Mouse (Mus musculus) c-Kit-positive CD71-negative TER-119-negative erythroid progenitor cells, embryonic 14.5 days (primary cell): ENCODE results near the gene Adarb2.

ENCODE experiments used
- DNase-seq: peaks from one replicate; pipeline ENCODE4 v3.0.0-alpha.2; 2013; ENCODE audit warnings: low read depth

The Adarb2 gene

DNA sequence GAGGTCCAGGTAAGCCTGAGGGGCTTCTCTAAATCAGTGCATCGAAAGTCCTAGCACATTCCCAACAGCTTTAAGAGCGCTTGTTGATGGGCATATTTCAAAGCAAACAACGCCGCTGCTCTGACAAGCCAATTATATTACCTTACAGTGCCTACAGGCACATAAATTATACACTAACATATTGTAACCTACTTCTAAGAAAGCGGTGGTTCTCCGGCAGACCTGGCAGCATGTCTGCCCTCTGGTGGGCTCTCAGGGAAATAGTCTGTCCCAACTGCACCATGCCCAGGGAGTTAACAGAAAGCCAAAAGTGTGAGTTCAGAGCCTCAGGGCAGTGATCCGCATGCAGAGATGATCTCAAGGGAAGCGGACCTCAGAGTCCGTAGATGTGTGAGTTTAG is 582.5 kb downstream of the Adarb2 start:
- peak; percentile 23 for DNase-seq

DNA sequence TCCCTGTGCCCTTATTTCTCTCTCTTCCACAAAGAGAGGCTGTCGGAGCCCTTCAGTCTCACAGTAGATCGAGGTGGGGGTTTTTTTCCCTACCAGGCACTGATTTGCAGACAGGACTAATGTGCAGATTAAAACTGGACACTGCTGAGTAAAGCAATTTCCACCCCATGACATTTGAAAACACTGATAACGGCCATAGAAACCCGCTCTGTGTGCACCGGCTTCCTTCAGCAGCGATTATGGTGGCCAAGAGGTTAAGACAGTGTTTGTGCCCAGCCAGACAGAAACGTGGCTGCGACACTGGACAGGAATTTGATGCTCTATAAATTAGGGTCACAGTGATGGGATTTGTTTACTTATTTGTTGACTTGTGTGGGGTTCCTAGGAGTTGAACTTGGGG is 590.6 kb downstream of the Adarb2 start:
- DNase-seq, result no peak

DNA sequence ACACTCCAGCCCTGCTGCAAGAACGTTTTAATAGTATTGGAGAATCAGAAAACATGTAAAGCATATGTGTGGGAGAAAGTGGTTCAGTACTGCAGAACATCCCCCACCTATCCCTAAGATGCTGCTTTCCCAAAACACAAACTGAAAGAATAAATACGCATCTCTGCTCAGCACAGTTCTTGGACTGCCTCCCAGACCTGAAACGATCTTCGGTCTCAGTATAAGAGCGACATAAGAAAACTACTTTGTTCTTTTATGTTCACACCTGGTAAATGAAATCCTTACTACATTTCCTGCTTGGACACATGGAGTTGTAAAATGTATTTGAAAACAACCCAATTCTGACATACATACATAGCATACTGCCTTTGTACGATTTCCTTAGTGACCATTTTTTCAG is 597.9 kb downstream of the Adarb2 start:
- no peak for DNase-seq

DNA sequence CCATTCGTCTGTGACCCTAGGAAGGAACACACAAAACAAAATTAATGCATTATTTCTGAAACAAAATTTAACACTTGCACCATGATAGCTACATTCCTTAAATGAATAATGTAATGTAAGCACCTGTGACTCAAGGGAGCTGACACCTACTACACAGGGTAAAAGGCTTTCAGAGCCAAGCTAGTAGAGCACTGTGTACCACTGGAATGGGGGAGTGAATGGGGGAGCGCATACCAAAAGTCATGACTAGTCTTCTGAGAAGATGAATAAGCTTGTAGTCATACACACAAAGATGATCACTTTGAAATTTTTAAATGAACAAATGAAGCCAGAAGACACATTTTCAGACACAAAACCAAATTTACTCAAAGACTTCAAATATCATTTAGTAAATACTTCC is 603.3 kb downstream of the Adarb2 start:
- no peak for DNase-seq
